Mouse (Mus musculus): ENCODE results near the gene Gabrr3.
"Not testable (repeated sequence)": the region's sequence is repeated elsewhere in the genome, so short reads cannot be mapped to it uniquely, and the experiment has no call there.

Gabrr3 gene

GRCm38 (mm10) chr16:59407032-59407431 lies at the start of gene Gabrr3:
Gene Gabrr3, plus strand, starts transcription at chr16:59407332.
- no peak for DNase-seq (ENCODE audit: low spot score)

GRCm38 (mm10) chr16:59363893-59364292 lies 43.2 kb upstream of the Gabrr3 start, which contains the start of gene Olfr209:
Gene Olfr209, minus strand, starts transcription at chr16:59363993.
- no peak for DNase-seq (ENCODE audit: low spot score)

GRCm38 (mm10) chr16:59393300-59393699 lies 13.8 kb upstream of the Gabrr3 start:
- DNase-seq (ENCODE audit: low spot score) = no peak

- no peak for DNase-seq (ENCODE audit: low spot score)
Measured at GRCm38 (mm10) chr16:59401102-59401501, 6.0 kb upstream of the Gabrr3 start.

- no peak for DNase-seq (ENCODE audit: low spot score)
Measured at GRCm38 (mm10) chr16:59401985-59402384, 5.1 kb upstream of the Gabrr3 start.

GRCm38 (mm10) chr16:59403684-59404083 lies 3.4 kb upstream of the Gabrr3 start:
- DNase-seq (ENCODE audit: low spot score) = no peak

- DNase-seq (ENCODE audit: low spot score) = no peak
Measured at GRCm38 (mm10) chr16:59404798-59405197, 2.3 kb upstream of the Gabrr3 start.

- no peak for DNase-seq (ENCODE audit: low spot score)
Measured at GRCm38 (mm10) chr16:59409341-59409748, 2.2 kb downstream of the Gabrr3 start.

GRCm38 (mm10) chr16:59409800-59410199 lies 2.7 kb downstream of the Gabrr3 start:
- DNase-seq (ENCODE audit: low spot score) = no peak

- DNase-seq (ENCODE audit: low spot score) = no peak
Measured at GRCm38 (mm10) chr16:59413475-59413874, 6.3 kb downstream of the Gabrr3 start.

- DNase-seq (ENCODE audit: low spot score) = no peak
Measured at GRCm38 (mm10) chr16:59420237-59420866, 13.2 kb downstream of the Gabrr3 start.

GRCm38 (mm10) chr16:59420867-59421251 lies 13.7 kb downstream of the Gabrr3 start:
- no peak for DNase-seq (ENCODE audit: low spot score)

GRCm38 (mm10) chr16:59421571-59422345 lies 14.6 kb downstream of the Gabrr3 start:
- DNase-seq (ENCODE audit: low spot score) = no peak

GRCm38 (mm10) chr16:59427960-59428359 lies 20.8 kb downstream of the Gabrr3 start:
- DNase-seq (ENCODE audit: low spot score) = no peak

- no peak for DNase-seq (ENCODE audit: low spot score)
Measured at GRCm38 (mm10) chr16:59433181-59433580, 26.0 kb downstream of the Gabrr3 start.

GRCm38 (mm10) chr16:59444880-59445559 lies 37.9 kb downstream of the Gabrr3 start:
- no peak for DNase-seq (ENCODE audit: low spot score)

GRCm38 (mm10) chr16:59448181-59448580 lies 41.0 kb downstream of the Gabrr3 start:
- no peak for DNase-seq (ENCODE audit: low spot score)

- no peak for DNase-seq (ENCODE audit: low spot score)
Measured at GRCm38 (mm10) chr16:59449092-59449491, 42.0 kb downstream of the Gabrr3 start.

- no peak for DNase-seq (ENCODE audit: low spot score)
Measured at GRCm38 (mm10) chr16:59451813-59452212, 44.7 kb downstream of the Gabrr3 start.

GRCm38 (mm10) chr16:59459259-59459861 lies 52.2 kb downstream of the Gabrr3 start:
- not testable (repeated sequence) for DNase-seq (ENCODE audit: low spot score)

GRCm38 (mm10) chr16:59463567-59463966 lies 56.4 kb downstream of the Gabrr3 start:
- no peak for DNase-seq (ENCODE audit: low spot score)

GRCm38 (mm10) chr16:59463973-59464372 lies 56.8 kb downstream of the Gabrr3 start:
- DNase-seq (ENCODE audit: low spot score) = no peak
